Mouse (Mus musculus): ENCODE data around the gene Cdc42bpg. TPM values are rescaled to one million over a fixed set of nuclear protein-coding genes. Genes with fewer than 3 reads are reported as not detected.
"Not testable (repeated sequence)": the region's sequence is repeated elsewhere in the genome, so short reads cannot be mapped to it uniquely, and the experiment has no call there.

The Cdc42bpg gene
- polyA plus RNA-seq, 1 experiment from 2014 or later = 0.55 TPM

- no peak overlapping the region for H3K4me2 ChIP-seq (ENCODE audit: low read depth, low read length, severe bottlenecking)
- ATAC-seq (replicated peaks; ENCODE audit: low FRiP score) (no peak), DNase-seq (ENCODE audit: low spot score) (no peak)
- peaks cover 1% of the 10 kb centered on the region; the same call in 1 of the 2 replicates for H3K36me3 ChIP-seq (ENCODE audit: control insufficient read depth, insufficient read depth, low read length)
- H3K4me3 ChIP-seq (ENCODE audit: low read depth, low read length) = no peak overlapping the region
- H3K9me3 ChIP-seq (ENCODE audit: control insufficient read depth, low read length) = no peaks in the 10 kb centered on the region
- H3K27ac ChIP-seq (ENCODE audit: low read depth, low read length) = 0 out of 2 replicates have a peak overlapping the region, but pooled peaks have one; percentile 31
- H3K9ac ChIP-seq (ENCODE audit: low read length) = no peak overlapping the region
- 0 out of 2 replicates have a peak, but pooled peaks cover 2% of the 10 kb centered on the region for H3K4me1 ChIP-seq (replicated peaks; ENCODE audit: control insufficient read depth, insufficient read depth, low read length)
- H3K27me3 ChIP-seq (ENCODE audit: control insufficient read depth, insufficient read depth, low read length) = no peaks in the 10 kb centered on the region
- 83% methylated on average over 13 of the region's 13 CpGs for WGBS
These were observed 17.9 kb upstream of the Cdc42bpg start for GRCm38 (mm10) chr19:6288236-6288894.

- no peaks in the 10 kb centered on the region; the same call in 1 of the 2 replicates for H3K36me3 ChIP-seq (ENCODE audit: control insufficient read depth, insufficient read depth, low read length)
- no peaks in the 10 kb centered on the region for H3K9me3 ChIP-seq (ENCODE audit: control insufficient read depth, low read length)
- ATAC-seq (replicated peaks; ENCODE audit: low FRiP score) (no peak), DNase-seq (ENCODE audit: low spot score) (no peak)
- H3K4me2 ChIP-seq (ENCODE audit: low read depth, low read length, severe bottlenecking) = no peak overlapping the region
- 94% methylated on average over 14 of the region's 14 CpGs for WGBS
- H3K4me1 ChIP-seq (replicated peaks; ENCODE audit: control insufficient read depth, insufficient read depth, low read length) = 0 out of 2 replicates have a peak, but pooled peaks cover 2% of the 10 kb centered on the region
- no peak overlapping the region for H3K27ac ChIP-seq (ENCODE audit: low read depth, low read length)
- no peak overlapping the region for H3K9ac ChIP-seq (ENCODE audit: low read length)
- no peak overlapping the region for H3K4me3 ChIP-seq (ENCODE audit: low read depth, low read length)
- H3K27me3 ChIP-seq (ENCODE audit: control insufficient read depth, insufficient read depth, low read length) = no peaks in the 10 kb centered on the region
These were observed 16.5 kb upstream of the Cdc42bpg start for GRCm38 (mm10) chr19:6289696-6290238.

- not testable (repeated sequence) for H3K4me3 ChIP-seq (ENCODE audit: low read depth, low read length)
- 92% methylated on average over 5 of the region's 6 CpGs for WGBS
These were observed 15.5 kb upstream of the Cdc42bpg start for GRCm38 (mm10) chr19:6290720-6291116.

GRCm38 (mm10) chr19:6291117-6291781 lies 15.0 kb upstream of the Cdc42bpg start:
- Histone ChIP-seq H3K27me3 (ENCODE audit: control insufficient read depth, insufficient read depth, low read length) (no peaks in the 10 kb centered on the region), H3K9me3 (ENCODE audit: control insufficient read depth, low read length) (no peaks in the 10 kb centered on the region), H3K9ac (ENCODE audit: low read length) (no peak overlapping the region), H3K4me2 (ENCODE audit: low read depth, low read length, severe bottlenecking) (no peak overlapping the region), H3K4me1 (replicated peaks; ENCODE audit: control insufficient read depth, insufficient read depth, low read length) (0 out of 2 replicates have a peak, but pooled peaks cover 2% of the 10 kb centered on the region), H3K36me3 (ENCODE audit: control insufficient read depth, insufficient read depth, low read length) (peaks cover 3% of the 10 kb centered on the region), H3K27ac (ENCODE audit: low read depth, low read length) (no peak overlapping the region), H3K4me3 (ENCODE audit: low read depth, low read length) (no peak overlapping the region)
- WGBS = 82% methylated on average over 10 of the region's 10 CpGs
- ATAC-seq (replicated peaks; ENCODE audit: low FRiP score) (no peak), DNase-seq (ENCODE audit: low spot score) (no peak)

More at GRCm38 (mm10) chr19:6290720-6291116, 15.5 kb upstream of the Cdc42bpg start:
- H3K9ac ChIP-seq (ENCODE audit: low read length); H3K4me2 ChIP-seq (ENCODE audit: low read depth, low read length, severe bottlenecking); DNase-seq (ENCODE audit: low spot score); ATAC-seq (replicated peaks; ENCODE audit: low FRiP score); H3K27me3 ChIP-seq (ENCODE audit: control insufficient read depth, insufficient read depth, low read length); H3K4me1 ChIP-seq (replicated peaks; ENCODE audit: control insufficient read depth, insufficient read depth, low read length); H3K27ac ChIP-seq (ENCODE audit: low read depth, low read length); H3K36me3 ChIP-seq (ENCODE audit: control insufficient read depth, insufficient read depth, low read length); H3K9me3 ChIP-seq (ENCODE audit: control insufficient read depth, low read length): not testable (repeated sequence)

DNA sequence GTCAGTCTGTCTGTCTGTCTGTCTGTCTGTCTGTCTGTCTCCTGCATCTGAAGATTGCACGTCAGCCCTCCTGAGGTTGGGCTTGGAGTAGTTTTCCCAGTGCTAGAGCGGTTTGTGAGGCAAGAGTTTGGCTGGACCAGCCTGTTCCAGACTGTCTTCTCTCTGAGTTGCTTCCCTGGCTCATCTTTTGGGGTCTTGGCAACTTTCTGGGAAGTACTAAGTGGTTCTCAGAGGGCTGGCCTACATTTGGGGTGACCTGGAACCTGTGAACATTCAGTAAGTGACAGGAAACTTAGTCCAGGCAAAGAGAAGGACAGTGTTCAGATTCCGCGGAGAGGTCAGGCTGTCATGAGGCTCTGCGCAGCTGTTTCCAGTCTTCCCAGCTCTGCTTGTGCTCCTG lies 14.0 kb upstream of the Cdc42bpg start:
- Histone ChIP-seq H3K9ac (ENCODE audit: low read length) (no peak overlapping the region), H3K4me3 (ENCODE audit: low read depth, low read length) (no peak overlapping the region), H3K9me3 (ENCODE audit: control insufficient read depth, low read length) (no peaks in the 10 kb centered on the region), H3K4me2 (ENCODE audit: low read depth, low read length, severe bottlenecking) (no peak overlapping the region), H3K36me3 (ENCODE audit: control insufficient read depth, insufficient read depth, low read length) (peaks cover 3% of the 10 kb centered on the region), H3K27ac (ENCODE audit: low read depth, low read length) (no peak overlapping the region), H3K4me1 (replicated peaks; ENCODE audit: control insufficient read depth, insufficient read depth, low read length) (0 out of 2 replicates have a peak, but pooled peaks cover 2% of the 10 kb centered on the region), H3K27me3 (ENCODE audit: control insufficient read depth, insufficient read depth, low read length) (no peaks in the 10 kb centered on the region)
- 88% methylated on average over 5 of the region's 5 CpGs for WGBS
- no peak for DNase-seq (ENCODE audit: low spot score)
- no peak for ATAC-seq (replicated peaks; ENCODE audit: low FRiP score)

GRCm38 (mm10) chr19:6294301-6294700 lies 12.0 kb upstream of the Cdc42bpg start:
- ATAC-seq (replicated peaks; ENCODE audit: low FRiP score) = no peak

DNA sequence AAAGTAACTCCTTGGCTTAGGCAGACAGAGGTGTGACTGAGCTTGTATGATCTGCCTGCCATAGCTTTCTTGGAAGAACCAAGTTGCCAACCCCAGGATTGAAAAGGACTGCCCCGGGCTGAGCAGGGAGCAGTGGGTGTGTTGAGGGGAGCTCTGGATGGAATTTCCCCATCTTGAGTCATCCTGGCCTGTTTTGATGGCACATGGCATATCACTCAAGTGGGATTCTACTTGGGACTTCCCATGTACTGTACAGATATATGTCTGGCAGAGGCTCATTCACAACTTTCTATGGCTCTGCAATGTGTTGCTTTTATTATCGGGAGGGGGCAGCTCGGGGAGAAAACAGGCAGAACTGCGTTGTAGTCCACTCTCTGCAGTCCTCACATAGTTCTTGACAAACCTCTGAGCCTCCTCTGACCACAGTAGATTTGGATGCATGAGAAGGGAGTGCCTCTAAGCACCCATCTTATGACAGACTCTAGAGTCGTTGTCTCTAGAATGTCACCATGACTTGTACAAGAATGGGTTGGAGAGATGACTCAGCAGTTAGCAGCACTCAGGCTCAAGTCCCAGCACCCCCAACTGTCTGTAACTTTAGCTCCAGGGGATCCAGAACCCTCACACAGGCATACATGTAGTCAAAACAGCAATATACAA lies 9.6 kb upstream of the Cdc42bpg start:
- 92% methylated on average over 5 of the region's 5 CpGs for WGBS
- no peak for DNase-seq (ENCODE audit: low spot score)
- no peak for ATAC-seq (replicated peaks; ENCODE audit: low FRiP score)
- Histone ChIP-seq H3K4me2 (ENCODE audit: low read depth, low read length, severe bottlenecking) (no peak overlapping the region), H3K27me3 (ENCODE audit: control insufficient read depth, insufficient read depth, low read length) (no peaks in the 10 kb centered on the region), H3K9me3 (ENCODE audit: control insufficient read depth, low read length) (no peaks in the 10 kb centered on the region), H3K4me3 (ENCODE audit: low read depth, low read length) (no peak overlapping the region), H3K4me1 (replicated peaks; ENCODE audit: control insufficient read depth, insufficient read depth, low read length) (no peaks in the 10 kb centered on the region), H3K36me3 (ENCODE audit: control insufficient read depth, insufficient read depth, low read length) (peaks cover 10% of the 10 kb centered on the region), H3K27ac (ENCODE audit: low read depth, low read length) (no peak overlapping the region), H3K9ac (ENCODE audit: low read length) (no peak overlapping the region)

More at GRCm38 (mm10) chr19:6294301-6294700, 12.0 kb upstream of the Cdc42bpg start:
- no peaks in the 10 kb centered on the region for H3K27me3 ChIP-seq (ENCODE audit: control insufficient read depth, insufficient read depth, low read length)
- H3K9ac ChIP-seq (ENCODE audit: low read length) = no peak overlapping the region
- no peak overlapping the region for H3K27ac ChIP-seq (ENCODE audit: low read depth, low read length)
- WGBS = 96% methylated on average over 17 of the region's 17 CpGs
- H3K4me3 ChIP-seq (ENCODE audit: low read depth, low read length) = no peak overlapping the region
- no peaks in the 10 kb centered on the region for H3K9me3 ChIP-seq (ENCODE audit: control insufficient read depth, low read length)
- DNase-seq (ENCODE audit: low spot score) = no peak
- no peak overlapping the region for H3K4me2 ChIP-seq (ENCODE audit: low read depth, low read length, severe bottlenecking)
- H3K4me1 ChIP-seq (replicated peaks; ENCODE audit: control insufficient read depth, insufficient read depth, low read length) = no peaks in the 10 kb centered on the region
- H3K36me3 ChIP-seq (ENCODE audit: control insufficient read depth, insufficient read depth, low read length) = peaks cover 10% of the 10 kb centered on the region

- Histone ChIP-seq H3K9me3 (ENCODE audit: control insufficient read depth, low read length) (no peaks in the 10 kb centered on the region), H3K4me2 (ENCODE audit: low read depth, low read length, severe bottlenecking) (no peak overlapping the region), H3K27me3 (ENCODE audit: control insufficient read depth, insufficient read depth, low read length) (no peaks in the 10 kb centered on the region), H3K9ac (ENCODE audit: low read length) (no peak overlapping the region), H3K27ac (ENCODE audit: low read depth, low read length) (no peak overlapping the region), H3K4me3 (ENCODE audit: low read depth, low read length) (no peak overlapping the region), H3K4me1 (replicated peaks; ENCODE audit: control insufficient read depth, insufficient read depth, low read length) (no peaks in the 10 kb centered on the region), H3K36me3 (ENCODE audit: control insufficient read depth, insufficient read depth, low read length) (peaks cover 10% of the 10 kb centered on the region)
- DNase-seq (ENCODE audit: low spot score) = no peak
- ATAC-seq (replicated peaks; ENCODE audit: low FRiP score) = no peak
- 93% methylated on average over 9 of the region's 9 CpGs for WGBS
These were observed 8.6 kb upstream of the Cdc42bpg start for GRCm38 (mm10) chr19:6297641-6298040.
